Mouse (Mus musculus): ENCODE data around the gene Gm15737. TPM values are rescaled to one million over a fixed set of nuclear protein-coding genes. Genes with fewer than 3 reads are reported as not detected.

Gm15737 gene
- polyA plus RNA-seq, 1 experiment, result not detected

DNA sequence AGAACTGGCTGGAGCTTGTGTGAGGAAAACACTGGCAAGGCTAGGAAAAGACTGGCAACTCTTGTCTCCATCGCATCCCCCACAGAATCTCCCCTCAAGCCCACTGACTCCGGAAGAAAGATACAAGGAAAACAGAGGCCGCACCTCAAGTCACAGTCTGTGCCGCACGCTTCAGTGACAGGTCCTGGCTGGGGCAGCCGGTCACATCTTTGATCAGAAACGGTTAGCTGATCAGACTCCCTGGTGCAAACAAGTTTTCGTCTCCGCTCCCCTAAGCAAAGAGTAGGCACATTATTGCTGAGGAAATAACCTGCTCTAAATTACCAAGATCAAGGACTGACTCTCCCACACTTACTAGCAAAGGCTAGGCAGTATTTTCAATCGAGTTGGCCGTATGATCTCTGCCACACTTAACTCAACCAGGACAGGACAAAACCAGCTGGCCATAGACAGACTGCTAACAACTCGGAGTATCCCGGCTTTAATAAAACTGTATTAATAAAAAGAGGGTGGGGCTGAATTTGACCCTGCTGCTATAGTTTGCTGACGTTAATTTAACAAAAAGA is 10.6 kb downstream of the Gm15737 start:
- no peaks in the 10 kb centered on the region for H3K36me3 ChIP-seq (ENCODE audit: control insufficient read depth, insufficient read depth, low read length)
- no peak for DNase-seq (ENCODE audit: low read depth in 1 of 2, low spot score in 2 of 2)
- 91% methylated on average over 14 of the region's 14 CpGs for whole genome bisulfite sequencing
- TF ChIP-seq CTCF (IDR thresholded peaks at IDR 0.05; ENCODE audit: extremely low read depth, insufficient read depth, insufficient read length, insufficient replicate concordance) (no peak), POLR2A (IDR thresholded peaks at IDR 0.05; ENCODE audit: low read depth, low read length) (no peak)
- H3K4me1 ChIP-seq (ENCODE audit: control insufficient read depth, insufficient read depth, insufficient read length), result no peaks in the 10 kb centered on the region
- no peak overlapping the region for H3K4me3 ChIP-seq (ENCODE audit: extremely low read depth, insufficient read depth, insufficient read length)
- H3K27ac ChIP-seq (ENCODE audit: insufficient read depth, low read length), result no peak overlapping the region
- no peaks in the 10 kb centered on the region for H3K27me3 ChIP-seq (ENCODE audit: control insufficient read depth, insufficient read depth, low read length)

DNA sequence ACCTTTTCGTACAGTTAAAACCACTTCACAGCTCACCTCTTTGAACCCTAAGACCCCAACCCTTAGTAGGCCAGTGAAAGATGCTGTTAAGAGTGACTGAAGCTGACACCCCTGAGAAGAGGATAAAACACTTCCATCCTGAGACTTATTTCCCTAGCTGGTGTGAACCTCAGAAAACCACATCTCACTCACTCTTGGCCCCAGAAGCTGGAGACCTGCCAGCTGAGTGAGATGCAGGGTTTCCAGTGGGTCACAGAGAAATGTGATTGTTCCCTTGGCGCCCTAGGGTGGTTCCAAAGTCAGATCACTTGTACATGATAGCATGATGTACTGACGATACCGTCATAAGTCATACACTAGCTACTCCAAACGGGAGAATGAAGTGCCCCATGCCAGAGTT is 13.3 kb downstream of the Gm15737 start:
- H3K36me3 ChIP-seq (ENCODE audit: control insufficient read depth, insufficient read depth, low read length), result no peaks in the 10 kb centered on the region
- H3K27me3 ChIP-seq (ENCODE audit: control insufficient read depth, insufficient read depth, low read length), result no peaks in the 10 kb centered on the region
- no peak for TF ChIP-seq CTCF (IDR thresholded peaks at IDR 0.05; ENCODE audit: extremely low read depth, insufficient read depth, insufficient read length, insufficient replicate concordance)
- TF ChIP-seq POLR2A (IDR thresholded peaks at IDR 0.05; ENCODE audit: low read depth, low read length), result no peak
- H3K27ac ChIP-seq (ENCODE audit: insufficient read depth, low read length), result no peak overlapping the region
- no peaks in the 10 kb centered on the region for H3K4me1 ChIP-seq (ENCODE audit: control insufficient read depth, insufficient read depth, insufficient read length)
- WGBS, result 61% methylated on average over 5 of the region's 5 CpGs
- no peak overlapping the region for H3K4me3 ChIP-seq (ENCODE audit: extremely low read depth, insufficient read depth, insufficient read length)
- DNase-seq (ENCODE audit: low read depth in 1 of 2, low spot score in 2 of 2), result no peak

DNA sequence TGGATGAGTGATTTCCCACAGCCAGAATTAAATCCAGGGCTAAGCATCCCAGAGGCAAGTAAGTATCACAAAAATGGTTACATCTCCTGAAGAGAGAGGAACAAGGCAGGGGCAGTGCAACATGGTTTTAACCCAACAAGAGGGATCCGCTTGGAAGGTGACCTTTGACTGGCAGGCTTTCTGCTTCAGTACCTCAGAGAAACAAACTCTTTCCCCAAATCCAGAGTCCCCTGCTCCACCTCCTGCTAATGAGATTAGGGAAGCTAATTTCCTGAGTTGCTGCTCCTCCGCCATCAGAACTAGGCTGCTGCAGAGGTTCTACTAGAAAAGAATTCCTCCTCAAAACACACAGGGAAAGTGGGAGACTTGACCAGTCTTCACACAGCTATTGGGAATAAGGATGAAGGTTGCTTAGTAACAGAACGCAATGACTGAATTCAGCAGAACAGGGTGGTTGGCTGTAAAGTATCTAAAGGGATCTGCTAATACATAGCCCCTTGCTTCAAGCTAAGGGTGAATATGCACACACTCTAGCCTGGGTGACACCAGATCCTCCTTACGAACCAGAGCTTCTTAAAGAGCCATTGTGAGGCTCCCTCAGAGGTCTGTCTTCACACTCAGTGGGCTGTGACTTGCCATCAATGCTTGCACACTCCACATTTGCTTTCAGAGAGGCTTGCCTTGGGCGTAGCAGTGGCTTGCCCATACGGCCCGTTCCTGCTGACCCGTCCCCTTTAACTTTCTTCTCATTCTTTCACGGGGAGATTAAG is 14.2 kb downstream of the Gm15737 start:
- Histone ChIP-seq H3K36me3 (ENCODE audit: control insufficient read depth, insufficient read depth, low read length) (no peaks in the 10 kb centered on the region), H3K4me1 (ENCODE audit: control insufficient read depth, insufficient read depth, insufficient read length) (no peaks in the 10 kb centered on the region), H3K27me3 (ENCODE audit: control insufficient read depth, insufficient read depth, low read length) (no peaks in the 10 kb centered on the region), H3K4me3 (ENCODE audit: extremely low read depth, insufficient read depth, insufficient read length) (no peak overlapping the region), H3K27ac (ENCODE audit: insufficient read depth, low read length) (peak overlapping the region; percentile 23; the same call in 1 of the 2 replicates)
- DNase-seq (ENCODE audit: low read depth in 1 of 2, low spot score in 2 of 2), result no peak
- WGBS, result 88% methylated on average over 9 of the region's 9 CpGs
- no peak for TF ChIP-seq POLR2A (IDR thresholded peaks at IDR 0.05; ENCODE audit: low read depth, low read length)
- no peak for TF ChIP-seq CTCF (IDR thresholded peaks at IDR 0.05; ENCODE audit: extremely low read depth, insufficient read depth, insufficient read length, insufficient replicate concordance)

DNA sequence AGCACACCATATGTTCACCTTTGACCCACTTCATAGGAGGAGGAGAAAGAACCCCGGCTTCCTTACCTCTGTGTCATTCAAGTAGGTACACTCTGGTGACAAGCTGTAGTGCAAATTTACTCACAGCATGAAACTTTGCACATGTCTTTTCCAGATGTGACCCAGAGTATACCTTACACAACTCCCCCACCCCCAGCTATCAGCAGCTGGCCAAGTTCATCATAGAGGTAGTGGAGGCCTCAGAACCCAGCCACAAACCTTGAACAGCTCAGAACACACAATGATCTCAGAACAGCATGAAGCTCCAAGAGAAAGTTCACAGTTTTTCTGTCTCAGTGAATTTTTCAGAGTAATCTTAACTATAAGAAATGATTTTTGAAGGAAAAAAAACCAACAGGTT is 22.4 kb downstream of the Gm15737 start:
- H3K36me3 ChIP-seq (ENCODE audit: control insufficient read depth, insufficient read depth, low read length), result no peaks in the 10 kb centered on the region
- H3K4me1 ChIP-seq (ENCODE audit: control insufficient read depth, insufficient read depth, insufficient read length), result no peaks in the 10 kb centered on the region
- no peaks in the 10 kb centered on the region for H3K27me3 ChIP-seq (ENCODE audit: control insufficient read depth, insufficient read depth, low read length)
- H3K4me3 ChIP-seq (ENCODE audit: extremely low read depth, insufficient read depth, insufficient read length), result no peak overlapping the region
- TF ChIP-seq CTCF (IDR thresholded peaks at IDR 0.05; ENCODE audit: extremely low read depth, insufficient read depth, insufficient read length, insufficient replicate concordance) (no peak), POLR2A (IDR thresholded peaks at IDR 0.05; ENCODE audit: low read depth, low read length) (no peak)
- no peak overlapping the region for H3K27ac ChIP-seq (ENCODE audit: insufficient read depth, low read length)
- no peak for DNase-seq (ENCODE audit: low read depth in 1 of 2, low spot score in 2 of 2)
- 82% methylated on average over 1 of the region's 1 CpGs for WGBS

DNA sequence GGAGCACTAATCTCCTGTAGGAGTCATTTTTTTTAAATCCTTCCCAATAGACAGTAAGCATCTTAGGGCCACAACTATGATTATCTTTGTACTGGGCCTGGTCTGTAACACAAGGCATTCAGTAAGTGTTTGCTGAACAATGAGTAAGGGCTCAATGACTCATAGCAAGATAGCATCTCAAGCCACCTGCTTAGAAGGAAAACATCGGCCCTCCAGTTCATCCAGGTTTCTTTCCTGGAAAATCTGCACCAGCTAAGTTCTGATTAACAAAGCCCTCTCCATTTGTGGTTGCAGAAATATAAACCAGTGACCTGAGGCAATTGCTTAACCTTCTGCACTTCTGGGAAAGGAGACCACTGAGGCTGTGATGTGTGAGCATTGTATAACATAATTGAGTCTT is 34.9 kb downstream of the Gm15737 start:
- H3K4me1 ChIP-seq (ENCODE audit: control insufficient read depth, insufficient read depth, insufficient read length), result no peaks in the 10 kb centered on the region
- H3K27me3 ChIP-seq (ENCODE audit: control insufficient read depth, insufficient read depth, low read length), result no peaks in the 10 kb centered on the region
- WGBS, result 69% methylated on average over 1 of the region's 1 CpGs
- H3K27ac ChIP-seq (ENCODE audit: insufficient read depth, low read length), result no peak overlapping the region
- H3K36me3 ChIP-seq (ENCODE audit: control insufficient read depth, insufficient read depth, low read length), result no peaks in the 10 kb centered on the region
- no peak for DNase-seq (ENCODE audit: low read depth in 1 of 2, low spot score in 2 of 2)
- H3K4me3 ChIP-seq (ENCODE audit: extremely low read depth, insufficient read depth, insufficient read length), result no peak overlapping the region
- no peak for TF ChIP-seq CTCF (IDR thresholded peaks at IDR 0.05; ENCODE audit: extremely low read depth, insufficient read depth, insufficient read length, insufficient replicate concordance)
- TF ChIP-seq POLR2A (IDR thresholded peaks at IDR 0.05; ENCODE audit: low read depth, low read length), result no peak

DNA sequence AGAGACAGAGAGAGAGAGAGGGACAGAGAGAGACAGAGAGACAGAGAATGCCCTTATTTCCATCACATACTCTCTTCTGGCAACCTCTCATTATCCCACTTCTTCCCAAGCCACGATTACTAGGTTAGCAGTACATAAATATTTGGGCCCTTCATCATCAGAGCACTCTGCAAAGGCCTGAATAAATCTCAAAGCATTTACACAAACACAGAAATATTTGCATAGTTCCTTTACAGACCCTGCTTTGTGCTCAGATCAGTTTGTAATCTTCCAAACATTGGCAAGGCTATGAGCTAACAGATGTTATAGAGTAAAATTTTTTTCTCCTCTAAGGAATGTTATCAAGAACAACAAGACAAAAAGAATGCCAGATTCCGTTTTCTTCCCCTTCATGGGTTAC is 35.3 kb downstream of the Gm15737 start:
- H3K27me3 ChIP-seq (ENCODE audit: control insufficient read depth, insufficient read depth, low read length), result no peaks in the 10 kb centered on the region
- TF ChIP-seq CTCF (IDR thresholded peaks at IDR 0.05; ENCODE audit: extremely low read depth, insufficient read depth, insufficient read length, insufficient replicate concordance) (no peak), POLR2A (IDR thresholded peaks at IDR 0.05; ENCODE audit: low read depth, low read length) (no peak)
- 79% methylated on average over 2 of the region's 2 CpGs for WGBS
- DNase-seq (ENCODE audit: low read depth in 1 of 2, low spot score in 2 of 2), result no peak
- H3K4me1 ChIP-seq (ENCODE audit: control insufficient read depth, insufficient read depth, insufficient read length), result no peaks in the 10 kb centered on the region
- H3K4me3 ChIP-seq (ENCODE audit: extremely low read depth, insufficient read depth, insufficient read length), result no peak overlapping the region
- no peaks in the 10 kb centered on the region for H3K36me3 ChIP-seq (ENCODE audit: control insufficient read depth, insufficient read depth, low read length)
- H3K27ac ChIP-seq (ENCODE audit: insufficient read depth, low read length), result no peak overlapping the region

DNA sequence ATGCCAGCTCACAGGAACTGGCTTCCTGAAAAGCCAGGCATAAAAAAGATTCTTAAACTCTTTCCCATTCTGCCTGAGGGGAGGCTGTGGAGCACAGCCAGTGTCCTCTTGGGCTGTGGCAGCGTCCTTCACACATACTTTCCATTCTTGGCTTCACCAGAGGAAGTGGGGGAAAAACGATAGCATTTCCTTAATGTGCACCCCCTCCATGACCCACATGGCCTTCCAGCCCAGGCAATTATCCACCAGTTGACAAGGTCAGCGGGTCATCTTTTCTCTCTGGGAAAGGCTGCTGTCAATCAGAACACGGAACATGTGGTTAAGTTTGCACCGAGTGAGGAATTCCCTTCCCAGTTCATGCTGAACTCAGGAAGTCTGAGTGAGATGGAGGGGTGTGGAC is 36.8 kb downstream of the Gm15737 start:
- TF ChIP-seq CTCF (IDR thresholded peaks at IDR 0.05; ENCODE audit: extremely low read depth, insufficient read depth, insufficient read length, insufficient replicate concordance), result no peak
- TF ChIP-seq POLR2A (IDR thresholded peaks at IDR 0.05; ENCODE audit: low read depth, low read length), result no peak

More for the DNA sequence above, 36.8 kb downstream of the Gm15737 start:
- 30% methylated on average over 5 of the region's 5 CpGs for WGBS
- DNase-seq (ENCODE audit: low read depth in 1 of 2, low spot score in 2 of 2), result no peak
- H3K36me3 ChIP-seq (ENCODE audit: control insufficient read depth, insufficient read depth, low read length), result no peaks in the 10 kb centered on the region
- H3K27me3 ChIP-seq (ENCODE audit: control insufficient read depth, insufficient read depth, low read length), result no peaks in the 10 kb centered on the region
- no peak overlapping the region for H3K27ac ChIP-seq (ENCODE audit: insufficient read depth, low read length)
- H3K4me3 ChIP-seq (ENCODE audit: extremely low read depth, insufficient read depth, insufficient read length), result no peak overlapping the region
- H3K4me1 ChIP-seq (ENCODE audit: control insufficient read depth, insufficient read depth, insufficient read length), result no peaks in the 10 kb centered on the region
